Mouse (Mus musculus) bone marrow, adult 2 months (tissue): Measurements from ENCODE around the gene Acta1.
A peak's percentile ranks its signal among the peaks of the same experiment; 100 is the strongest.

Source experiments
- CTCF ChIP-seq: fragments of 200-500 bp; IDR thresholded peaks from 2 replicates; pipeline ENCODE4 v1.5.1; 2011; ENCODE audit warnings: low read length, control low read depth; ENCODE audit not compliant: control insufficient read depth, insufficient read depth
- POLR2A ChIP-seq: fragments of 200-500 bp; IDR thresholded peaks from 2 replicates; pipeline ENCODE4 v1.6.1; 2011; ENCODE audit warnings: low read depth, mild to moderate bottlenecking, control low read depth, low read length, borderline replicate concordance; ENCODE audit not compliant: control insufficient read depth

DNA sequence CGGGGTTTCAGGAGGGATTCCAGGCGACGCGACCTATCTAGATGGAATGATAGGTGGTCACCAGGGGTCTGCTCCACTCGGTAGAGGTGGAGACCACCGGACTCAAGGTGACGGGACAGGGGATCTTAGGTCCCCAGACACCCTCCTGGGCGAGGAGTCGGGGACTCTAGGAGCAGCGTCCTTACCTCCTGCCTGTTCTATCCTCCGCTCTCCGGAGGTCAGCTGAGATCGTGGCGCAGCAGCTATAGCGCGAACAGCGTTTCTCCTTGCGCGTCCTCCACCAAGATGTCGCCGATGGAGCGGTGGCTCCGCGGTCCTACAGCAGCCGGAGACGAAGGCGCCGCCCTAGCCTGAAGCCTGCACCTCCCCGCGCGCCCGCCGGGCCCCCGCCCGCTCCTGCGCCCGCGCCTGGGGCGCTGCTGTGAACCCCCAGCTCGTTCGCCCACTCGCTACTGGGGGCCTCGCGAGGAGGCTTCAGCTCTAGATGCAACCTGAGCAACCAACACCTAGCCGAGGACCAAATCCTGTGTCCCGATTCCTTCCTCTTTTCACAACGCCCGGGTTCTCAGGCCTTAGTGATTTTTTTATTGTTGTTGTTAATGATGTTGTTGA lies 34.8 kb downstream of the Acta1 start, which contains the start of gene Ccsap:
- TF ChIP-seq CTCF (no peak), POLR2A (peak; percentile 40; the same call in 1 of the 2 replicates)
